ENCODE assay signal across 9 mouse cellular contexts in the genomic region with DNA sequence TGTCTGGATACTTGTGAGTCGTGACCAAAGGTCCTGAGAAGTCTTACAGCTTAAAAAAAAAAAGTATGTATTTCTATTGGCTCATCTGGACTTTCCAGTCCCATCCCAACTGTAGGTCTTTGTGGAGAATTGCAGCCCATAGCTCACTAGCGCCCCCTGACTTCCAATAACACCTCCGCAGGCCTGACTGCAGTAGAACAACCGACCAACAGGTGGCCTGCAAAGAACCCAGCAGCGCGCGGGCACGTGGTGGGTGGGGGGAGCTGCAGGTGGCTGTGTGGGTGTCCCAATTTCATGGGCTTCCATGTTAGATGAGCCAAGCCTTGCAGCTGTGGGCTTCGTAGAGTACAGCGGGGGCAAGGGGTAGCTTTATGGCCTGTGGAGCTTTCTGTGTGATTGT.
DNase-seq lines count a peak whose midpoint lies in the region; ATAC-seq and TF ChIP-seq lines count a peak whose summit lies in the region.
"Had no signal": no experiment of that assay in that cellular context is flagged by ENCODE, and none has a peak within 500 bp of the region (broad histone marks: within the 10 kb centered on the region; RNA-seq: fewer than 3 reads in every experiment).

No protein-coding gene starts in this region.

- no peak for DNase-seq in forebrain, postnatal 0 days
- DNase-seq in Patski (ENCODE audit: low read depth, low spot score): no peak
- DNase-seq in embryo, embryonic 10.5 days (ENCODE audit: low spot score): peak; percentile 84
- peak; percentile 44 for DNase-seq in hindlimb bud, embryonic 11.5 days (ENCODE audit: extremely low spot score, low read depth, low spot score)
- peak; percentile 30 to 43 for DNase-seq in left cerebral cortex, postnatal 25 days (ENCODE audit: low spot score in 2 of 2)
- DNase-seq in midbrain, postnatal 0 days (ENCODE audit: low spot score): peak; percentile 28
- peak; percentile 85 for DNase-seq in splenic B cell, adult 2 months (ENCODE audit: low read depth, low spot score)

- no peak for ATAC-seq in forebrain, postnatal 0 days
- no peak for ATAC-seq in forebrain, embryonic 13.5 days
- ATAC-seq in Patski: no peak
- ATAC-seq in midbrain, postnatal 0 days (ENCODE audit: low FRiP score): no peak

- POLR2A ChIA-PET in Patski (lab: Charles Lee): no interaction called here

- no peaks in the 10 kb centered on the region for H3K9me3 ChIP-seq in forebrain, postnatal 0 days (ENCODE audit: low read length)
- no peaks in the 10 kb centered on the region for H3K9me3 ChIP-seq in forebrain, embryonic 13.5 days (replicated peaks)
- H3K9me3 ChIP-seq in midbrain, postnatal 0 days (ENCODE audit: low read length): no peaks in the 10 kb centered on the region
- H3K9me3 ChIP-seq: megakaryocyte, embryonic 14.5 days had no signal

- CTCF ChIA-PET in Patski (lab: Charles Lee): interaction anchor here (0.6 to 1.3 kb wide), 9 partner anchors 10 to 1777 kb away, joined by 3 to 5 read pairs (median 3); no protein-coding TSS in a partner anchor

- no peak overlapping the region for H3K9ac ChIP-seq in forebrain, postnatal 0 days
- no peak overlapping the region for H3K9ac ChIP-seq in forebrain, embryonic 13.5 days
- H3K9ac ChIP-seq in midbrain, postnatal 0 days (replicated peaks; ENCODE audit: low read length, poor library complexity, severe bottlenecking): no peak overlapping the region

- in situ Hi-C loops in Patski (cut with MboI; ENCODE audit: low pct_unique_long_range_greater_than_20kb): no loop called here

- peak; percentile 72 for TF ChIP-seq CTCF in forebrain, postnatal 0 days (IDR thresholded peaks at IDR 0.05; ENCODE audit: low read depth)
- peak; percentile 93 for TF ChIP-seq CTCF in Patski (IDR thresholded peaks at IDR 0.05)
- peak; percentile 75 for TF ChIP-seq CTCF in midbrain, postnatal 0 days (IDR thresholded peaks at IDR 0.05)

- no peak overlapping the region for H3K27ac ChIP-seq in forebrain, postnatal 0 days (ENCODE audit: low read depth, low read length)
- no peak overlapping the region for H3K27ac ChIP-seq in forebrain, embryonic 13.5 days
- H3K27ac ChIP-seq in midbrain, postnatal 0 days (ENCODE audit: low read depth, low read length): no peak overlapping the region

- intact Hi-C loops in left cerebral cortex, postnatal 25 days (cut with DNase I): no loop called here

- H3K36me3 ChIP-seq in forebrain, postnatal 0 days (ENCODE audit: insufficient read depth): no peaks in the 10 kb centered on the region
- H3K36me3 ChIP-seq in forebrain, embryonic 13.5 days (ENCODE audit: poor library complexity, severe bottlenecking): no peaks in the 10 kb centered on the region
- no peaks in the 10 kb centered on the region for H3K36me3 ChIP-seq in midbrain, postnatal 0 days (ENCODE audit: insufficient read depth, low read length)
- no peaks in the 10 kb centered on the region for H3K36me3 ChIP-seq in splenic B cell, adult 2 months (ENCODE audit: control insufficient read depth, insufficient read depth, low read length, poor library complexity, severe bottlenecking)

- H3K4me1 ChIP-seq in forebrain, postnatal 0 days (ENCODE audit: insufficient read depth): no peaks in the 10 kb centered on the region
- H3K4me1 ChIP-seq in forebrain, embryonic 13.5 days: no peaks in the 10 kb centered on the region
- no peaks in the 10 kb centered on the region for H3K4me1 ChIP-seq in midbrain, postnatal 0 days (ENCODE audit: insufficient read depth, low read length)

- 17% methylated on average over 10 of the region's 10 CpGs for WGBS in forebrain, postnatal 0 days
- WGBS in forebrain, embryonic 13.5 days: 12% methylated on average over 10 of the region's 10 CpGs
- WGBS in midbrain, postnatal 0 days: 15% methylated on average over 10 of the region's 10 CpGs

- no peak overlapping the region for H3K4me2 ChIP-seq in forebrain, postnatal 0 days (ENCODE audit: low read depth)
- no peak overlapping the region for H3K4me2 ChIP-seq in forebrain, embryonic 13.5 days
- no peak overlapping the region for H3K4me2 ChIP-seq in midbrain, postnatal 0 days (ENCODE audit: low read depth, low read length, poor library complexity, severe bottlenecking)

- H3K27me3 ChIP-seq in forebrain, postnatal 0 days (ENCODE audit: insufficient read depth, low read length): no peaks in the 10 kb centered on the region
- H3K27me3 ChIP-seq in forebrain, embryonic 13.5 days: no peaks in the 10 kb centered on the region
- H3K27me3 ChIP-seq in Patski: no peaks in the 10 kb centered on the region
- no peaks in the 10 kb centered on the region for H3K27me3 ChIP-seq in midbrain, postnatal 0 days (ENCODE audit: insufficient read depth, low read length)
- no peaks in the 10 kb centered on the region for H3K27me3 ChIP-seq in splenic B cell, adult 2 months (ENCODE audit: control insufficient read depth, insufficient read depth, low read length, poor library complexity, severe bottlenecking)
- H3K27me3 ChIP-seq: megakaryocyte, embryonic 14.5 days had no signal

- no peak overlapping the region for H3K4me3 ChIP-seq in forebrain, postnatal 0 days (ENCODE audit: low read depth, low read length)
- no peak overlapping the region for H3K4me3 ChIP-seq in forebrain, embryonic 13.5 days
- H3K4me3 ChIP-seq in midbrain, postnatal 0 days (ENCODE audit: low read depth, low read length): no peak overlapping the region
- H3K4me3 ChIP-seq: megakaryocyte, embryonic 14.5 days had no signal

Comparison
In these comparisons a context has a peak if more than half of its experiments do, and no peak if none do; other contexts are left out.
1. DNase-seq: peak in embryo, embryonic 10.5 days (single experiment), hindlimb bud, embryonic 11.5 days (single experiment), left cerebral cortex, postnatal 25 days (2 of 2), midbrain, postnatal 0 days (single experiment) and splenic B cell, adult 2 months (single experiment); none in forebrain, postnatal 0 days (single experiment) and Patski (single experiment).
2. Peak in every context shown above with its lines, with median percentiles within 50 percentile points of each other: CTCF ChIP-seq.